Mouse (Mus musculus): ENCODE measurements around the gene Fam104a. TPM values are rescaled to one million over a fixed set of nuclear protein-coding genes. Genes with fewer than 3 reads are reported as not detected.
"Not testable (repeated sequence)": the region's sequence is repeated elsewhere in the genome, so short reads cannot be mapped to it uniquely, and the experiment has no call there.

Gene Fam104a
- total RNA-seq, 4 experiments from 2014 or later: 30.8 to 41.7 (median 36.1) TPM

DNA sequence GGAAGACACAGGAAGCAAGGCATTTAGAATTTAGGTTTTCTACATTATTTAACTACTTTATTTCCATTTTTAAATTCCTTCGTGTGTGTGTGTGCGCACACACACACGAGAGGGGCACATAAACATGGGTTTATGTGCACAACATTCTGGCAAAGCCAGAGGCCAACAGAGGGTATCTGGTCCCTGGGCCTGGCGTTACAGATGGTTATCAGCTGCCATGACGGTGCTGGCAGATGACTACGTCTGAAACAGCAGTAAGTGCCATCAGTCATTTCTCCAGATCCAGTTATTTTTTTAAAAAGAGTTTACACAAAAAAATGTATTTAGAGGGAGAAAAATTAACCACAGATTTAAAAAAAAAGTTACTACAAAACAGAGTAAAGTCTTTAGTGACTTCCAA lies 17.8 kb downstream of the Fam104a start:
- DNase-seq (ENCODE audit: low spot score in 2 of 2): no peak

DNA sequence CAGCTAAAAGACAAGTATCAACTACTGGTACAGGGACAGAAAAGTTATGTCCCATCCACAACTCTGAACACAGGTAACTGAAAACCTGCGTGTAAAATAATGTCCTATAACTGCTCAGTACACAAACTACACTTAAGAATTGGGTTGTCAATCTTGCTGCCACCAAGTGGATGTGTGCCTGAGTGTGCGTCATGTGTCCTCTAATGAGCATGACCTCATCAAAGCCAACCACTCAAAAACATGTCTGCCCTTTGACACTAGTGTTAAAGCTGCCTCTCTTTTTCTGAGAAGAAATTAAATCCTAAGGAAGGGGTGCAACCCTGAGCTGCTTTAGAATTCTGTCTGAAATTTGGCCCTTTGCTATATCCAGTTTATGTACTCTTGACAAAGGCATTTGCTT lies 19.7 kb downstream of the Fam104a start:
- DNase-seq (ENCODE audit: low spot score in 2 of 2): no peak

DNA sequence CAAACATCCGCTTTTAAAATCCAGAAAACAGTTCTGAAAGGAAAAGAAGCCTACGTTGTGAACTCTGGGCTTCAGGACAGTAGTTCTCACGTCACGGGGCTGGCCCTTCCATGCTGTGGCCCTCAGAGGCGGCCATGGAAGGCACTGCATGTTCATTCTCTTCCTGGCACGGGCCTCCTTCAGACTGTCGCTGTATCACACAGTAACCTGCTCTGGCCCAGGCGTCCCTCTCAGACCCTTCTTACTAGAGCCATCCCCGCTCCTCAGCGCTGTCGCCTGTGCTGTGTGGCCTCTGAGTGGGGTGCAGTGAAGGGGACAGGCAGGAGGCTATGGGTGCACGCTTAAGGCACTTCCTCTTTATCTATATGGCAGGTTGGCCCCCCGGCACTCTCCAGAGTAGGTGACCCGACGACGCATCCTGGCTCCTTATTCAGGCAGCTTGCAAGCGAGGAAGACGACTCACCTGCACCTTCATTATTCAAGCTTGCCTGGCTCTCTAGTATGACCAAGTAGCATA lies 22.1 kb downstream of the Fam104a start:
- DNase-seq (ENCODE audit: low spot score in 2 of 2): no peak

DNA sequence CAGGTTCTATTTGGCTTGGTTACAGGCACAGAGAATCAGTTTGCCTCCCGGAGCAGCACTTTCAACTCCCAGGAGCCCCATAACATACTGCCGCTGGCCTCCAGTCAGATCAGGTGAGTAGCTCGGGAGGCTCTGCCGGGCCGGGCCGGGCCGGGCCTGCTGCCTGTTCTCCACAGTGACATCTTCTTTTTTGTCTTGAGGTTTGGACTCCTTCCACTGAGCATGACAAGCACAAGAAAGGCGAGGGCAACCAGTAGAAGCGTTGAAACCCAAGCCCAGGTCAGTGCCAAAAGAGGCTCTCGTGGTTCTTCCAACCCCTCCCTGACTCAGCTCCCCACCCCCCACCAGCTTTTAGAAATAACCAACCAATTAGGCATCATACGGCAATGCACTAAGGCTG lies 23.0 kb downstream of the Fam104a start:
- DNase-seq (ENCODE audit: low spot score in 2 of 2): no peak

DNA sequence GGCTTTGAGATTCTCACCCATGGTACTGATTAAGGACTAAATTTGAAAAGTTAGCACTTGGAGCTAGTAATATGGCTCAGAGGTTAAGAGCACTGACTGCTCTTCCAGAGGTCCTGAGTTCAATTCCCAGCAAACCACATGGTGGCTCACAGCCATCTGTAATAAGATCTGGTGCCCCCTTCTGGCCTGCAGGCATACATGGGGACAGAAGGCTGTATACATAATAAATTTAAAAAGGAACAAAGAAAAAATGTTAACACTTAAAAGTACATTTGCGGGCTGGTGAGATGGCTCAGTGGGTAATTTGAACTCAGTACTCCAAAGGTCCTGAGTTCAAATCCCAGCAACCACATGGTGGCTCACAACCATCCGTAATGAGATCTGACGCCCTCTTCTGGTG lies 23.7 kb downstream of the Fam104a start:
- not testable (repeated sequence) for DNase-seq (ENCODE audit: low spot score in 2 of 2)

DNA sequence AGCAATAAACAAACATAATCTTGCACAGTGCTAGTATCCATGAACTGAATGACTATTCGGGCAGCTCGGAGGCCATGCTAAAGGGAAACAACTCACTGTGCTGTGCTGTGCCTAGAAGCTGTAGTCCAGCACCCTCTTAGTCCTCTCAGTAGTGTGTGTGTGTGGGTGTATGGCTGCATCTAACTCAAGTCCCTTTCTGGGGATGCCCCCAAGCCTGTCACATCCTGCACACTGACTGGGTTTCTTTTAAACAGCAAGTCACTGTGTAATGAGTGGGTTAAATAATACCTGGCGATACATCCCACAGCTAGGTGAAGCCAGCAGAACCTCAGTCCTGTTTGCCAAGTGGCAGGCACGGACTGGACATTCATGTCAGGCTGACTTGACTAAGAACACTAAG lies 25.2 kb downstream of the Fam104a start:
- no peak for DNase-seq (ENCODE audit: low spot score in 2 of 2)

DNA sequence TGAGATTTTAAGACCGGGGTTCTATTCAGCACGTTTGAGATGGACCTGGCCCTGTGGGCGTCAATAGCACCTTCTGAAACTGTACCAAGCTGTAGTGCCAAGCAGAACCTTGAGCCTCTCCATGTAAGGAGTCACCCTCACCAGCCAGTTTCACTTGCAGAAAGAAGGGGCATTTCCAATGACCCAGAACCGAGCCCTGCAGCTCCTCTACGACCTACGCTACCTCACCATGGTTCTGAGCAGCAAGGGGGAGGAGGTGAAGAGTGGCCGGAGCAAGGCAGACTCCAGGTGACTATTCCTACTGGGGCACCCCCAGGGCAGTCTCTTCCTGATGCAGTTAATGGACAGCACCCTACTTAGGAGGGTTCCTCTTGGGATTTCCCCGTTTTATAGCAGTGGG lies 25.6 kb downstream of the Fam104a start:
- no peak for DNase-seq (ENCODE audit: low spot score in 2 of 2)

DNA sequence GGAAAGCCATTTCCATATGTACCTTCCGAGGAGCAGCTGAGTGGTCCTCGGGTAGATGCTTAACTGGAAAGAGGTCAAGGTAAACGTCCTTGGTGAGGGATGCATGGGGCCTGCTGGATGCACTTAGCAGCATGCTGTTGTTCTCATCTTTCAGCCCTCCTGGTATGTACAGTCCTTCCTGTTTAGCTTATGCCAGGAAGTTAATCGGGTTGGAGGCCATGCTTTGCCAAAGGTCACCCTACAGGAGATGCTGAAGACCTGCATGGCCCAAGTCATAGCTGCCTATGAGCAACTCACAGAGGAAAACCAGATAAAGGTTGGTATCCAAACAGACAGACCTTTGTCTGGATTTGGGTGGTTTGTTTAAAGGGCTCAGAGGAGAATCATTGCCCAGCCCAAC lies 26.7 kb downstream of the Fam104a start:
- no peak for DNase-seq (ENCODE audit: low spot score in 2 of 2)

DNA sequence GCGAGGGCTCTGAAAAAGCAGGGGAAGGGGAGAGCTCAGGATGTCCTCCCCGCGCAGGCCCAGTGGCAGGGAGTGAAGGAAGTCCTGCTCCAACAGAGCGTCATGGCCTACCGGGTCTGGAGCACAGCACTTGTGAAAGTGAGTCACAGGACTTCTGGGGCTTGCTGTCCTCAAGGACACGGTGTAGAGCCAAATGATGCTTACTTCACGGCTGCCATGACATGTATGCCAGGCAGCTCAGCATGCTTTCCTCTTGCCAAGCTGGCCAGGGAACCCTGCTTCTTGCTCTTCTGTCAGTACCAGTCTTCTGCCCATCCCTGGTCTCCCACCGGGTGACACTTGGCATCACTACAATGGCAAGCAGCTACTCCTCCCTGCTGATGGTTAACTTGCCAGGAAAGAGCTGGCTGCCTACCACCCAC lies 27.4 kb downstream of the Fam104a start:
- no peak for DNase-seq (ENCODE audit: low spot score in 2 of 2)

DNA sequence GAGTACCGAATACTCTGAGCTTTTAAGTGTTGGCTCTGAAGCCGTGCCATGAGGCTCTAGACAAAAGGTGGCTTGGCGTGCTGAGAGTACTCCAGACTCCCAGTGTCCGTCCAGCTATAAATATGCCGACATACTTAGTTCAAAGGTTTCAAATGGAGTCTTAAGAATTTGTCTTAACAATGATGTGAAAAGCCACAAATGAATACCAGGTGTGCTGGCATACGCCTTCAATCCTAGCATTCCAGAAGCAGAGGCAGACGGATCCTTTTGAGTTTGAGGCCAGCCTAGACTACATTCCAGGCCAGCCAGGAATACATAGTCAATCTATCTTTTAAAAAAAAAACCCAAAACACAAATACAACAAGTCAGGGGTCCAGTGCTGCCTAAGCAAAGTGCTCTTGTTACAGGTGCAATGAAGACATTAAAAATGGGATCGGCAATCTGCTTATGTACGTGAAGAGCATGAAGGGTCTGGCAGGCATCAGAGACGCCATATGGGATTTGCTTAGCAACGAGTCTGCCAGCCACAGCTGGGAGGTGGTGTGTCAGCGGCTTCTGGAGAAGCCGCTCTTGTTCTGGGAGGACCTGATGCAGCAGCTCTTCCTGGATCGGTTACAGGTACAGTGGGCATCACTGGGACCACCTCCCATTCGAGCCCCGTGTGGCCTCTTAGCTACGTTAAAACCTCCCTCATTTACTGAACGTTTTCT lies 29.2 kb downstream of the Fam104a start:
- no peak for DNase-seq (ENCODE audit: low spot score in 2 of 2)

DNA sequence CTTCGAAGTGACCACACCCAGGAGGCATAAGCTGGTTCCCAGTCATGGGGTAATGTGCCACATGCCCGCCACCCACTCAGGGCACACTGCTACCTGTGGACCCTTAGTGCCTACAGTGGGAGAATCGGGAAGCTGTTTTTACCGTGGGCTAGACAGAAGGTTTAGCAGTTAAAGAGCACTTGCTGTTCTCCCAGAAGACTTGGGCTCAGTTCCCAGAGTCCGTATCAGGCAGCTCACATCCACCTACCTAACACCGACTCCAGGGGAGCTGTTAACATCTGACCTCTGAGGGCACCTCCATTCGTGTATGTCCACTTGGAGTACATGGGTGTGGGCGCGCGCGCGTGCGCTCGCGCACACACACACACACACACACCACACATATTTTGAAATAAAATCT lies 29.9 kb downstream of the Fam104a start:
- DNase-seq (ENCODE audit: low spot score in 2 of 2): no peak

DNA sequence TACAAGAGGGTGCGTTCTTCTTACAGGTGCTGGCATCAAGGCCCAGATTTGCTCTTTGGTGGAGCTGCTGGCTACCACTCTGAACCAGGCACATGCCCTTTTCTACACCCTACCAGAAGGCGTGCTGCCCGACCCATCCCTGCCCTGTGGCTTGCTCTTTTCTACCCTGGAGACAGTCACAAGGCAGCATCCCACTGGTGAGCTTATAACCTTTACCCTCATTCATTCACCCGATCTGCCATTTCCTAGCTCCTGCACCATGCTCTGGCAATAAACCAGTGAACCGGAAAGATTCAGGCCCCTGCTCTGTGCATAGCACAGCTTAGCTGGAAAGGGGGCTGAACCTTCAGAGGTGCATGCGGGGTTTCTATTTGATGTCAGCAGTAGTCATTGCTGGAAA lies 31.4 kb downstream of the Fam104a start:
- no peak for DNase-seq (ENCODE audit: low spot score in 2 of 2)

DNA sequence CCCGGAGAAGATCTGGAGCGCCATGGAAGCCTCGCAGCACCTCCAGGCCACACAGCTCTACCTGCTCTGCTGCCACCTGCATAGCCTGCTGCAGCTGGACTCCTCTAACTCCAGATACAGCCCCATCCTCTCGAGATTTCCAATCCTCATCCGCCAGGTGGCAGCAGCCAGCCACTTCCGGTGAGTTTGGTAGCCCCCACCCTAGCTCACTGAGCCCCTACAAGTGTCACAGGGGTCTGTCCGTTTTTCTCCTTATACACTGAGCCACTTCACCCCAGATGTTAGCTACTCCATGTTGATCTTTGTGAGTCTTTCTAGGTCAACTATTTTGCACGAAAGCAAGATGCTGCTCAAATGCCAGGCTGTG lies 32.1 kb downstream of the Fam104a start:
- no peak for DNase-seq (ENCODE audit: low spot score in 2 of 2)

DNA sequence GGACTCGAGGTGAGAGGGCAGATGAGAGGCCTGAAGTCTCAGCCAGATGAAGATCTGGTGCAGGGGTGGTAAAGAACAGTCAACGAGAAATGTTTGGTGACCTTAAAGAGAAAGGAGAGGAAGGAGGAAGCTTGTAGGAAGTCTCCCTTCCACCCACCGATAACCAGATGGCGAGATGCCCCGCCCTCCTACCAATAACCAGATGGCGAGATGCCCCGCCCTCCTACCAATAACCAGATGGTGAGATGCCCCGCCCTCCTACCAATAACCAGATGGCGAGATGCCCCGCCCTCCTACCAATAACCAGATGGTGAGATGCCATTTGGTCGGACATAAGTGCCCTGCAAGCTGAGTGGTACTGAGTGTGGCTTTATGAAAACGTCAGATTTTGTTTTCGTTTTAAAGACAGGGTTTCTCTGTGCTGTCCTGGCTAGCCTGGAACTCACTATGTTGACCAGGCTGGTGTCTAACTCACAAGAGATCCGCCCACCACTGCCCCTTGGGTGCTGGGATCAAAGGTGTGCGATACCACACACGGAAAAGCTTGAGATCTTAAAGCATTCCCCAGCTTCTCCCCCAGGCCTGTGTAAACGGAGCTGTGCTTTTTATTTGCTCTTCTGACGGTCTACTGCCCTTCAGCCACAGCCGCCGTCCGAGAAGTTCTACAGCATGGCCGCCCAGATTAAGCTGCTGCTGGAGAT lies 32.6 kb downstream of the Fam104a start:
- DNase-seq (ENCODE audit: low spot score in 2 of 2): no peak

DNA sequence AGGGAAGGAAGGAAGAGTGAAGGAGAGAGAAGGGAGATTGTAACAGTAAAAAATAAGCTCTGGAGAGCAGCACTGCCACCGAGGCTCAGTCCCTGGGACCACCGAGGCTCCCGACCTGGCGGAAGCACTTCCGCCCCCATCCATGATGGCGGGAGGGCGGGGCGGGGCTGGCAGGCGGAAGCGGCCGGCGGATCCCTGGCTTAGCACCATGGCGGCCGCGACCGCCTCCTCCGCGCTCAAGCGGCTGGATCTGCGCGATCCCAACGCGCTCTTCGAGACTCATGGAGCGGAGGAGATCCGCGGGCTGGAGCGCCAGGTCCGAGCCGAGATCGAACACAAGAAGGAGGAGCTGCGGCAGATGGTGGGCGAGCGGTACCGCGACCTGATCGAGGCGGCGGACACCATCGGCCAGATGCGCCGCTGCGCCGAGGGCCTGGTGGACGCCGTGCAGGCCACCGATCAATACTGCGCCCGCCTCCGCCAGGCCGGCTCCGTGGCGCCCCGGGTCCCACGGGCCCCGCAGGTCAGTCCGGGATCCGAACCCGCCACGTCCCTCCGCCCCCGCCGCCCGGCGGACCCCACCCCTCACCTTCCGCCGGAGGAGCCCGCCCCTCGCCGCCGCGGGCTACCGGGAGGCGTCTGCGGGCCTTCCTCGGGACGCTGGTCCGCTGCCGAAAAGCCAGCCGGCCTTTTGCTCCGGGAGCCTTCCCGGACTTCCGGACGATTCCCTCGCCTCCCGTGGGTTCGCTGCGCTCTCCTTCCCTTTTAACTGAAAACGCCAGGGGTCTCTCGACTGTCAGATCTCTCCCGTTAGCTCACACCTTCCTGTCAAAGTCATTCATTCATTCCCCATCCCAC lies 34.4 kb downstream of the Fam104a start, which contains the start of gene Slc39a11:
TSS of gene Slc39a11 (minus strand) at position 727 of the 858 bp plus-strand sequence.
- DNase-seq (ENCODE audit: low spot score in 2 of 2): peak in 1 of 2 experiments; percentile 38

DNA sequence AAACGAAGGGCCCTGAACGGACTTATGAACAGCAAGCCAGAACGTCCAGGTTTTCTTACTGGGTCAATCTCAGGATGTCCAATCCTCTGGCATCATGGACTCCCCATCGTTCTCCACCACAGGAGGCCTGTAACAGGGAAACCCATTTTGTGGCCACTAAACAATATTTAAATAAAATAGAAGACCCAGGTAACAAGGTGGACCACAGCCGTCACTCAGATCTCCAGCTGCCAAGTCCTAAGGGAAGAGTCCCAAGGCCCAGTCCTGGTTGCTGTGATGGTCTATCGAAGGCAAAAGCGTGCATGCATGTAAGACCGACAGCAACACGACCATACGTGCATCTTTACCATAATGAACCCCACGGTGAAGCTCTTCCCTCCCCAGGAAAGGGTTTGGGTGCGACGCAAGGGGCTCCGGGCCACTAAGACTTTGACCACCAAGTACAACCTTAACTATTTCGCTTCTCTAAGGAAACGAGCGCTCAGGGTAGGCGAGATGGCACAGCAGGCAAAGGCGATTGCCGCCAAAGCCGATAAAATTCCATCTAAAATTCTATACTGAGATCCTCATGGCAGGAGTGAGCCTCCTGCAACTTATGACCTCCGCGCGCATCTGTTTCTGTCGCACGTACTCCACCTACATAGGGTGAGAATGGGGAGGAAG lies 35.1 kb downstream of the Fam104a start, which contains the start of gene Cog1:
TSS of gene Cog1 (plus strand) at position 480 of the 663 bp plus-strand sequence.
- DNase-seq (ENCODE audit: low spot score in 2 of 2): no peak

DNA sequence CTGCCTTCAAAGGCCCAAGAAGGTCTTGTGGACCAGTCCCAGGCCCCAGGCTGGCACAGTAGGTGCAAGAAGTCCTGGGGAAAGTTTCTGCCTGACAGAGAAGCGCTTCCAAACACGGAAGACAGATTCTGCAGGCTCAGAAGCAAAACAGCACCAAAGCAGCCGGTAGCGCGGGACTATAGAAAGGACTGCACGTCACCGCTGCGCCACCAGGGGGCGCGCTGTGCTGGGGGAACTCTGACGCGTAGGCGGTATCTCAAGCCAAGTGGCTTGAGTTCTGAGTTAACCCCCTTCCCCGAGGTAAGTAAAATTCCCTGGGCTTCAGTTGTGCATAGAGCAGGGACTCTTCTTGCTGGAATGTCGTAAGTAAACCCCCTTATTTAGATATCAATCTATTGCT lies 35.8 kb downstream of the Fam104a start:
- DNase-seq (ENCODE audit: low spot score in 2 of 2): peak; percentile 55 to 68

DNA sequence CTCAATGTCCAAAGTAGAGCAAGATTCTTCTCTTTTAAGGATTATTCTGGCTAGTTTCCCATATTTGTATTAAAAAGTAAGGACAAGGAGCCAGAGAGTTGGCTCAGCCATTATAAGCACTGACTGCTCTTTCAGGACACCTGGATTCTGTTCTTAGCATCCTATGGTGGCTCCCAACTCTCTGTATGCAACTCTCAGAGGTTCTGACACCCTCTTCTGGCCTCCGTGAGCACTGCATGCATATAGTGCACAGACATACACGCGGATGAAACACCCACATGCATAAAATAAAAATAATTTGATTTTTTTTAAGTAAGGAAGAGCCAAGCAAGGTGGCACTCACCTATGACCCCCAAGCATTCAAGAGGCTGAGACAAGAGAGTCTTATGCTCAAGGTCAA lies 38.8 kb downstream of the Fam104a start:
- no peak for DNase-seq (ENCODE audit: low spot score in 2 of 2)

DNA sequence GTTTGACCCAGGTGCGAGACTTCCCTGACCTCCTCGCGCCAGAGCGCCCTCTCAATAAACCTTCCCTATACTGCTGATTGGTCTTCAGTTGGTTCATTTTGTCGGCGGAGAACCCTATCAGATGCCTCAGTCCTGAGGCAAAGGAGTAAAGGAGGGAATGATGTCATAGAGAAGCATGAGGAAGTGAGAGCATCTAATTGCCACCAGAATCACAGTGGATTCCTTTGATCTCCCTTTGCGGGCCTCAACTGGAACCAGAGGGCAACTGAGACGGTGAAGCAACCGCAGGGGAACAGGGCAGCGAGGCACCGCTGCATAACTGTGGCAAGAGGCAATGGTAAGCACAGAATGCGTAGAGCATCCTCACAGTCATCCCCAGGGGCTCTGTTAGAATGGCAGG lies 45.3 kb downstream of the Fam104a start:
- DNase-seq (ENCODE audit: low spot score in 2 of 2): no peak

DNA sequence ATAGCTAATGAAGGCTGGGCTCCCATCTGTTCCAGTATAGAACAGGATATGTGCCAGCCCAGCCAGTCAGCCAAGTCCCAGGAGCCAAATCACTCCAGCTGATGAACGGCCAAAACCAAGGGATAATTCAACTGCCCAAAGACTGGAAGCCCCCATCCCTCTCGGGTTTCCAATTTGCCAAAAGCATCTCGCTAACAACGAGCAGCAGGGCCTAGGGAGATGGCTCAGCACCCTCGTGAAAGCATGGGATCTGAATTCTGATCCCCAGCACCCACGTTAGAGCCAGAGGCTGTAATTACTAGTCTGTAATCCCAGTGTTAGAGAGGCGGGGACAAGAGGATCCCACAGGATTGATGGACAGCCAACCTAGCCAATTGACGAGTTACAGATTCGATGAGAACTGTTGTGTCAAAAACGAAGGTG lies 49.2 kb downstream of the Fam104a start:
- DNase-seq (ENCODE audit: low spot score in 2 of 2): no peak

DNA sequence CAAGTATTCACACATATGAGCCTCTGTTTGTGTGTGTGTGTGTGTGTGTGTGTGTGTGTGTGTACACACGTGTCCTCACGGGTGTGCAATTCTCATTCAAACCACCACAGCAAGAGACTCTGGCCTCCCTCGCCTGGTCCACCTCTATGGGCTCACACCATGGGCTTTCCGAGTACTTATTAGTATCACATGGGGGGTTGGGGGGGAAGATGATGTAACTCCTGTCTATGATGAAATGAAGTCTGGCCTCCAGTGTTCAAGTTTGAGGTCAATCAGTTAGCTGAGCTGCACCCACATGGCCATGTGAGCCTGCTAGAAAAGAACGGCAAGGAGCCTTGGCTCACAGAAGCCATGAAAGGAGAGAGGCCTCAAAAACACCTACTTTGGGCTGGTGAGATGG lies 50.6 kb downstream of the Fam104a start:
- no peak for DNase-seq (ENCODE audit: low spot score in 2 of 2)

Measured in gastrocnemius, adult 8-10 months (tissue).